Mouse (Mus musculus): ENCODE measurements around the gene Thada. TPM values are rescaled to one million over a fixed set of nuclear protein-coding genes. Genes with fewer than 3 reads are reported as not detected.
A peak's percentile ranks its signal among the peaks of the same experiment; 100 is the strongest.

The Thada gene
- polyA plus RNA-seq, 1 experiment from 2014 or later = 9.2 TPM

GRCm38 (mm10) chr17:84155516-84156226 is 310.3 kb downstream of the Thada start:
- H3K27me3 ChIP-seq (ENCODE audit: insufficient read depth, poor library complexity, severe bottlenecking) = peaks cover 31% of the 10 kb centered on the region; the same call in 1 of the 2 replicates

DNA sequence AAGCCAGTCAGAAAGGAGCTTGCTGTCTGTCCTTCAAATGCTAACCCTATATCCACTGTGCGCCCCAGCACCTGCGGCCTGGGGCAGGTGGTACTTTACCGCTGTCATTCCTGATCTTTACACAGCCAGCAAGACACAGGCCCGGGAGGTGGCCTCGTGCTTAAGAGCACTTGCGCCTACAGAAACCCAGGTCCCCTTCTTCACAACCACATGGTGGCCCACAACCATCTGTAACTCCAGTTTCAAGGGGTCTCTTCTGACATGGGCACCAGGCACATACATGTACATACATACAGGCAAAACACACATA is 311.0 kb downstream of the Thada start:
- Histone ChIP-seq H3K36me3 (no peaks in the 10 kb centered on the region), H3K4me3 (no peak overlapping the region), H3K9me3 (no peaks in the 10 kb centered on the region), H3K27me3 (ENCODE audit: insufficient read depth, poor library complexity, severe bottlenecking) (peaks cover 31% of the 10 kb centered on the region; the same call in 1 of the 2 replicates), H3K4me1 (peaks cover 83% of the 10 kb centered on the region), H3K27ac (peak overlapping the region; percentile 81)
- DNase-seq (ENCODE audit: low spot score) = no peak
- WGBS = 92% methylated on average over 6 of the region's 6 CpGs

More at GRCm38 (mm10) chr17:84155516-84156226, 310.3 kb downstream of the Thada start:
- Histone ChIP-seq H3K4me1 (peaks cover 77% of the 10 kb centered on the region), H3K9me3 (no peaks in the 10 kb centered on the region), H3K36me3 (no peaks in the 10 kb centered on the region), H3K27ac (peak overlapping the region; percentile 69), H3K4me3 (no peak overlapping the region)
- no peak for DNase-seq (ENCODE audit: low spot score)
- WGBS = 76% methylated on average over 8 of the region's 8 CpGs

DNA sequence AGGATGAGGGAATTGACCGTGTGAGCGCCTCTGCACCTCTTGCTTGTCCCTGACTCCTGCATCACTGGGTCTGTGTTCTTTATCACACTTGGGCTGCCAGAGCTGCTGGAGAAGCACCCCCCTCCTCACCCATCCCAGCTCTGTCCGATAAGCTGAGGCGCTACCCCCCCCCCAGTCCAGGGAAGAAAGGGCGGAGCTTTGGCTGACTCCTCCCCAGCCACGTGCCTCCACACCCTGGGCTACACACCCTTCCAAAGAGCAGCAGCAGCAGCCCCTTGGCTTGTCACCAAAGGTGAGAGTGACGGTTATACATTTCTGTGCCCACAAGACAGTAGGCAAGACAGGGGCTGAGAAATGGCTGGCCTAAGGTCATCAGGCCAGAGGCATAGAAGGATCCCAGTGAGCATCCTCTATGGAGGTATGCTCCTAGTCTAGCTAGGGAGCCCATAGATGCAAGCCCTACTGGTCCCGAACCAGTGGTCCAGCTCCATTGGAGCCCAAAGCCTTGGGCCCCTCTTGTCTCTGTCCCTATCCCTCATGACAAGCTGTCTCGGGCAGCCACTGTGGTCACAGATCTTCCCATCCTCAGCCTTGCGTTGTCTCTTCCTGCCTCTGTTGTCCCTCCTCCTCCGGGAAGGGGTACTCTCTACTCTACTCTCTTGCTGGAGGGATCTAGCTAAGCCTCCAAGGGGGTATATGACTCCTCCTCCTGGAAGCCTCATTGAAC is 311.5 kb downstream of the Thada start:
- Histone ChIP-seq H3K4me3 (no peak overlapping the region), H3K27ac (peak overlapping the region; percentile 81), H3K9me3 (no peaks in the 10 kb centered on the region), H3K27me3 (ENCODE audit: insufficient read depth, poor library complexity, severe bottlenecking) (peaks cover 31% of the 10 kb centered on the region; the same call in 1 of the 2 replicates), H3K4me1 (peaks cover 88% of the 10 kb centered on the region), H3K36me3 (no peaks in the 10 kb centered on the region)
- DNase-seq (ENCODE audit: low spot score) = peak; percentile 94
- WGBS = 52% methylated on average over 11 of the region's 11 CpGs

GRCm38 (mm10) chr17:84152976-84153786 is 312.8 kb downstream of the Thada start:
- H3K4me3 ChIP-seq = no peak overlapping the region
- H3K27ac ChIP-seq = peak overlapping the region; percentile 81
- H3K36me3 ChIP-seq = no peaks in the 10 kb centered on the region
- no peaks in the 10 kb centered on the region for H3K9me3 ChIP-seq
- 38% methylated on average over 12 of the region's 12 CpGs for WGBS
- H3K4me1 ChIP-seq = peaks cover 91% of the 10 kb centered on the region
- peak; percentile 92 for DNase-seq (ENCODE audit: low spot score)
- peaks cover 31% of the 10 kb centered on the region; the same call in 1 of the 2 replicates for H3K27me3 ChIP-seq (ENCODE audit: insufficient read depth, poor library complexity, severe bottlenecking)

DNA sequence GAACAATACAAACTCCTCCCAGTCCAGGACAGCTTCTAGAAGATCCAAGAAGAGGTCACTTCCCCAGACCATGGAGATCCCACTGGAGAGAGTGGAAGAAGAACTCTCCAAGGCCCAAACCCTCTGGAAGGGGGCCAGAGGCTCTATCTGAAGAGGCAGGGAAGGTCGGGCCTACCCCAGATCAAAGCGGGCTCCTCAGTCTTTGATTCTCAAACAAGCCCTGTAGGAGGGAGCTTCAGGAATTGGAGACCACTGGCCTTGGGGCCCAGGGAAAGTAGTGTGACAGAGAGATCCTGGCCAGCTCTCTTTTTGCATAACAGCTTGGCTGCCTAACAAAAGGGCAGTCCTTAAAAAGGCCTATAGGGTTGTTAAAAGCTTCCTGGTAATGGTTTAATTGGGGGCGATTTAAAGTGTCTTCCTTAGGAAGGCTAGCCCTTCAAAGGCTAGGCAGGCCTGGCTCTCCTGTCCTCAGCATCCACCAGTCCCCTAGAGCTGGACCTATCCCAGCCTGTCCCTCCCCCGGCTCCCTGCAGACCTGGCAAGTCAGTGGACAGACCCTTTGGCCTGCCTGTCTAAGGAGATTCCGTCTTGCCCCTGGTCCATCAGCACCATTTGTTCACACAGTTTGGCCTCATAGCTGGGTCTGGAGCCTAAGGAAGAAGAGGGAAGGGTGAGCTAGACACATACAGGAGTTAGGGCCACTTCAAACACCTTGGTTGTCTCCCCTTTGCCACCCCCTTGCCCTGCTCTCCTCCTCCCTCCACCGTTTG is 313.6 kb downstream of the Thada start:
- WGBS = 26% methylated on average over 6 of the region's 6 CpGs
- peaks cover 90% of the 10 kb centered on the region for H3K4me1 ChIP-seq
- no peaks in the 10 kb centered on the region for H3K9me3 ChIP-seq
- peak overlapping the region; percentile 81 for H3K27ac ChIP-seq
- no peak overlapping the region for H3K4me3 ChIP-seq
- H3K36me3 ChIP-seq = no peaks in the 10 kb centered on the region
- no peak for DNase-seq (ENCODE audit: low spot score)
- H3K27me3 ChIP-seq (ENCODE audit: insufficient read depth, poor library complexity, severe bottlenecking) = peaks cover 28% of the 10 kb centered on the region; the same call in 1 of the 2 replicates

- H3K9me3 ChIP-seq = no peaks in the 10 kb centered on the region
- 50% methylated on average over 6 of the region's 6 CpGs for WGBS
- peaks cover 20% of the 10 kb centered on the region; the same call in 1 of the 2 replicates for H3K27me3 ChIP-seq (ENCODE audit: insufficient read depth, poor library complexity, severe bottlenecking)
- peaks cover 91% of the 10 kb centered on the region for H3K4me1 ChIP-seq
- no peak overlapping the region for H3K4me3 ChIP-seq
- no peaks in the 10 kb centered on the region for H3K36me3 ChIP-seq
- peak; percentile 87 for DNase-seq (ENCODE audit: low spot score)
- H3K27ac ChIP-seq = peak overlapping the region; percentile 81
These were observed 314.7 kb downstream of the Thada start for GRCm38 (mm10) chr17:84151306-84151705.

GRCm38 (mm10) chr17:84150291-84150690 is 315.7 kb downstream of the Thada start:
- DNase-seq (ENCODE audit: low spot score) = no peak
- Histone ChIP-seq H3K27me3 (ENCODE audit: insufficient read depth, poor library complexity, severe bottlenecking) (peaks cover 12% of the 10 kb centered on the region; the same call in 1 of the 2 replicates), H3K9me3 (no peaks in the 10 kb centered on the region), H3K4me3 (no peak overlapping the region), H3K36me3 (no peaks in the 10 kb centered on the region), H3K27ac (peak overlapping the region; percentile 83), H3K4me1 (peaks cover 91% of the 10 kb centered on the region)
- 72% methylated on average over 8 of the region's 8 CpGs for WGBS

GRCm38 (mm10) chr17:84149566-84149965 is 316.4 kb downstream of the Thada start:
- peaks cover 90% of the 10 kb centered on the region for H3K4me1 ChIP-seq
- H3K27me3 ChIP-seq (ENCODE audit: insufficient read depth, poor library complexity, severe bottlenecking) = peaks cover 12% of the 10 kb centered on the region; the same call in 1 of the 2 replicates
- H3K9me3 ChIP-seq = no peaks in the 10 kb centered on the region
- no peaks in the 10 kb centered on the region for H3K36me3 ChIP-seq
- WGBS = 46% methylated on average over 5 of the region's 5 CpGs
- H3K4me3 ChIP-seq = no peak overlapping the region
- H3K27ac ChIP-seq = peak overlapping the region; percentile 83
- DNase-seq (ENCODE audit: low spot score) = no peak

GRCm38 (mm10) chr17:84148499-84149484 is 317.2 kb downstream of the Thada start:
- H3K4me3 ChIP-seq = no peak overlapping the region
- H3K27me3 ChIP-seq (ENCODE audit: insufficient read depth, poor library complexity, severe bottlenecking) = peaks cover 8% of the 10 kb centered on the region; the same call in 1 of the 2 replicates
- 25% methylated on average over 11 of the region's 11 CpGs for WGBS
- H3K27ac ChIP-seq = peak overlapping the region; percentile 85
- no peaks in the 10 kb centered on the region for H3K9me3 ChIP-seq
- H3K4me1 ChIP-seq = peaks cover 82% of the 10 kb centered on the region
- H3K36me3 ChIP-seq = no peaks in the 10 kb centered on the region
- DNase-seq (ENCODE audit: low spot score) = peak; percentile 94

DNA sequence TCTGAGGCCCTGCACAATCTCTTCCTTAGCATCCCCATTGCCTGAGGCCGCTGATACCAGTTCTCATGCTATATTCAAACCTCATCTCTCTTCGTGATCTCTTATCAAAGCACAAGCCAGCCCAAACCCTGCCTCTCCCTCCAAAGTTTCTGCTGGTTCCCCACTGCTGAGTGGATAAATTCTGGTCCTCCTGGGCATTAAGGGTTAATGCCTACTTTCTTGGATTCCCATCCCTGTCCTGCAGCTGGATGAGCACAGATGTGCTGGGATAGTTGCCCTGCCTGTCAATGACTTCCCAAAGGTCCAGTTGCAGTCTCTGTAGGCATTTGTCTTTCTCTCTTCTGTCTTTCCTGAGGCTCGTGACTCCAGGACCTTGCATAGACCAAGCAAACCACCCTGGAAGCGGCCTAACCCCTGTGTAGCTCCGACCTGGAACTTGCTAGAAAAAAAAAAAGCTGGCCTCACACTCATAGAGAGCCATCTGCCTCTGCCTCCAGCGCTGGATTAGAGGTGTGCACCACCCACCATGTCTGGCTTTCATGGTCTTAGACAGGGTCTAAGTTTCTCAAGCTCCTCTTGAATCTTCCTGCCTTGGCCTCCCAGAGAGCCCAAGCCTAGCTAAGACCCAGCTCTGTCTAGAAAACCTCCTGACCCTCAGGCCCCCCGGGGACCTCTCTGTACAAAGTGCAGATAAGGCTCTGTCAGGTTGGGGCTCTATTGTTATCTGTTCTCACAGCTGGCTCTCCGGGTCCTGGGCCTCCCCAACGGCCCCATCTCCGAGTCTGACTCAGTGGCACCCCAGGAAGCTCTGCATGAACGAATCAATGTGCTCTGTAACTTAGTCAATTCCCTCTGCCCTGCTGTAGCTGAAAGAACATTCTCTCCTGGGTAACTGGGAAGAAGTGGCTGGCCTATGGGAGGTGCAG is 318.6 kb downstream of the Thada start:
- Histone ChIP-seq H3K4me1 (peaks cover 80% of the 10 kb centered on the region), H3K27ac (peak overlapping the region; percentile 85), H3K9me3 (no peaks in the 10 kb centered on the region), H3K36me3 (no peaks in the 10 kb centered on the region), H3K4me3 (no peak overlapping the region), H3K27me3 (ENCODE audit: insufficient read depth, poor library complexity, severe bottlenecking) (peaks cover 8% of the 10 kb centered on the region; the same call in 1 of the 2 replicates)
- WGBS = 35% methylated on average over 11 of the region's 11 CpGs
- DNase-seq (ENCODE audit: low spot score) = peak; percentile 93
